Mouse (Mus musculus): ENCODE measurements around the gene Dpyd. TPM values are rescaled to one million over a fixed set of nuclear protein-coding genes. Genes with fewer than 3 reads are reported as not detected.

The Dpyd gene
- total RNA-seq, 2 experiments from 2014 or later, result 13.7 to 19.7 TPM

- no peak for DNase-seq
Measured at GRCm38 (mm10) chr3:118676052-118676777, 114.3 kb downstream of the Dpyd start.

- DNase-seq, result no peak
Measured at GRCm38 (mm10) chr3:118680803-118681202, 118.9 kb downstream of the Dpyd start.

GRCm38 (mm10) chr3:118750269-118750668 lies 188.3 kb downstream of the Dpyd start:
- no peak for DNase-seq

- no peak for DNase-seq
Measured at GRCm38 (mm10) chr3:118753623-118754022, 191.7 kb downstream of the Dpyd start.

GRCm38 (mm10) chr3:118756099-118756498 lies 194.2 kb downstream of the Dpyd start:
- no peak for DNase-seq

GRCm38 (mm10) chr3:118812885-118813284 lies 251.0 kb downstream of the Dpyd start:
- no peak for DNase-seq

GRCm38 (mm10) chr3:118850613-118851527 lies 288.9 kb downstream of the Dpyd start:
- DNase-seq, result no peak

GRCm38 (mm10) chr3:118852711-118853110 lies 290.8 kb downstream of the Dpyd start:
- no peak for DNase-seq

GRCm38 (mm10) chr3:118855411-118855810 lies 293.5 kb downstream of the Dpyd start:
- no peak for DNase-seq

- no peak for DNase-seq
Measured at GRCm38 (mm10) chr3:118869113-118870107, 307.5 kb downstream of the Dpyd start.

- DNase-seq, result no peak
Measured at GRCm38 (mm10) chr3:118875871-118876270, 313.9 kb downstream of the Dpyd start.

GRCm38 (mm10) chr3:118899036-118899435 lies 337.1 kb downstream of the Dpyd start:
- DNase-seq, result no peak

- no peak for DNase-seq
Measured at GRCm38 (mm10) chr3:118991312-118991711, 429.4 kb downstream of the Dpyd start.

GRCm38 (mm10) chr3:118991793-118992192 lies 429.9 kb downstream of the Dpyd start:
- DNase-seq, result no peak

GRCm38 (mm10) chr3:119021255-119021654 lies 459.3 kb downstream of the Dpyd start:
- DNase-seq, result peak in 1 of 2 experiments; percentile 2

- no peak for DNase-seq
Measured at GRCm38 (mm10) chr3:119042611-119043010, 480.7 kb downstream of the Dpyd start.

- DNase-seq, result no peak
Measured at GRCm38 (mm10) chr3:119056144-119056543, 494.2 kb downstream of the Dpyd start.

- DNase-seq, result peak in 1 of 2 experiments; percentile 4
Measured at GRCm38 (mm10) chr3:119063214-119063613, 501.3 kb downstream of the Dpyd start.

GRCm38 (mm10) chr3:119063642-119064041 lies 501.7 kb downstream of the Dpyd start:
- no peak for DNase-seq

GRCm38 (mm10) chr3:119064746-119065145 lies 502.8 kb downstream of the Dpyd start:
- no peak for DNase-seq

GRCm38 (mm10) chr3:119067221-119067620 lies 505.3 kb downstream of the Dpyd start:
- no peak for DNase-seq

GRCm38 (mm10) chr3:119086618-119087017 lies 524.7 kb downstream of the Dpyd start:
- no peak for DNase-seq

Data from layer of hippocampus, postnatal 36 days (tissue).